Comparison of ENCODE assay signal across 13 mouse cellular contexts in genomic region chr16:18511741-18512140, GRCm38 (mm10). TPM values are rescaled to one million over a fixed set of nuclear protein-coding genes. Genes with fewer than 3 reads are reported as not detected.
"Had no signal": no experiment of that assay in that cellular context is flagged by ENCODE, and none has a peak within 500 bp of the region (broad histone marks: within the 10 kb centered on the region; RNA-seq: fewer than 3 reads in every experiment).

No protein-coding gene starts in this region.

- DNase-seq: kidney, adult 11 months; kidney, postnatal 25 days; layer of hippocampus, adult 9-11 months; layer of hippocampus, postnatal 36 days; liver; liver, embryonic 13.5 days; liver, postnatal 0 days; lung, postnatal 14 days; retina, postnatal 1 day; thymus, adult 2 months; thymus, postnatal 25 days had no signal

- ATAC-seq: liver, postnatal 0 days; midbrain, embryonic 16.5 days had no signal

RNA-seq across cellular contexts. Expression of gene Rtl10, which starts 13.0 kb away (rescaled TPM):
- polyA plus RNA-seq: macrophage had no signal
